Mouse (Mus musculus): ENCODE data around the gene Tmem210. TPM values are rescaled to one million over a fixed set of nuclear protein-coding genes. Genes with fewer than 3 reads are reported as not detected.

Tmem210 gene
- total RNA-seq, 2 experiments from 2014 or later: not detected

DNA sequence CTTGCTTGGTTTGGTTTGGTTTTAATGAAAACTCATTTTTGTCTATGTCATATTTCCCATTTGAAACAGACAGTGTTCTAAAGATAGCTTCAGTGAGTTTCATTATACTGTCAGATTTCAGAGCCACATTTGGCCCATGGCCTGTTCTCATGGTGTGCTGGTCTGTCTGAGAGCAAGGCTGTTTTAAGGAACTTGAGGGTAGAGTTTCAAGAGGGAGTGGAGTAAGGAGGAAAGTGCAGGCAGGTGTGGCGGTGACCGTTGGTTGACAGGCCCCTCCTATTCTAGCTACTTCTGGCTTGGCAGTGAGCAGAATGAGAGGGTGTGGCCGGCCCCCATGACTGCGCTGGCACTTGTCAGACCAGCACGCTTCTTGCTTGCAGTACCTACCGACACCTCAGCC, 50.4 kb downstream of the Tmem210 start:
- no peak for DNase-seq (ENCODE audit: low spot score in 2 of 2)

Other genes starting within 250 kb of the Tmem210 start
- 1,000 to 10,000 TPM in 1 of 2 experiments, 100 to 1,000 TPM in 1; 982 to 1,031 TPM for gene Nsmf, start 233.8 kb upstream of the Tmem210 start, total RNA-seq (2021)
- not detected for gene Entpd8, start 207.8 kb upstream of the Tmem210 start, total RNA-seq (2021)
- gene Noxa1, start 193.0 kb upstream of the Tmem210 start, total RNA-seq (2021): not detected
- 10 to 100 TPM; 38.1 to 49.8 TPM for gene Nrarp, start 107.4 kb upstream of the Tmem210 start, total RNA-seq (2021)
- 1 to 10 TPM; 1.7 to 2.0 TPM for gene Tor4a, start 91.3 kb upstream of the Tmem210 start, total RNA-seq (2021)
- gene Nelfb, start 76.7 kb upstream of the Tmem210 start, total RNA-seq (2021): 10 to 100 TPM; 50.7 to 51.7 TPM
- not detected for gene Stpg3, start 73.5 kb upstream of the Tmem210 start, total RNA-seq (2021)
- gene Fam166a, start 69.4 kb upstream of the Tmem210 start, total RNA-seq (2021): not detected
- 100 to 1,000 TPM; 415 to 455 TPM for gene Tubb4b, start 63.4 kb upstream of the Tmem210 start, total RNA-seq (2021)
- not detected for gene Slc34a3, start 53.8 kb upstream of the Tmem210 start, total RNA-seq (2021)
- gene Rnf224, start 51.4 kb upstream of the Tmem210 start, total RNA-seq (2021): not detected
- 100 to 1,000 TPM; 195 to 202 TPM for gene Rnf208, start 45.9 kb upstream of the Tmem210 start, total RNA-seq (2021)
- gene Cysrt1, start 45.7 kb upstream of the Tmem210 start, total RNA-seq (2021): not detected
- gene AL732309.1, start 41.3 kb upstream of the Tmem210 start, total RNA-seq (2021): 1 to 10 TPM; 3.6 to 3.7 TPM
- 10 to 100 TPM; 34.3 to 38.0 TPM for gene Tmem203, start 32.7 kb upstream of the Tmem210 start, total RNA-seq (2021)
- gene Tprn, start 25.5 kb upstream of the Tmem210 start, total RNA-seq (2021): 10 to 100 TPM; 21.1 to 23.2 TPM
- gene Ssna1, start 15.7 kb upstream of the Tmem210 start, total RNA-seq (2021): 10 to 100 TPM; 69.1 to 70.1 TPM
- 10 to 100 TPM; 66.6 to 72.1 TPM for gene Anapc2, start 15.7 kb upstream of the Tmem210 start, total RNA-seq (2021)
- gene Lrrc26, start 1.8 kb downstream of the Tmem210 start, total RNA-seq (2021): not detected
- gene Grin1, start 31.0 kb downstream of the Tmem210 start, total RNA-seq (2021): 100 to 1,000 TPM; 419 to 451 TPM
- 10 to 100 TPM; 49.0 to 59.9 TPM for gene Man1b1, start 44.2 kb downstream of the Tmem210 start, total RNA-seq (2021)
- 10 to 100 TPM; 24.7 to 29.4 TPM for gene Dpp7, start 68.2 kb downstream of the Tmem210 start, total RNA-seq (2021)
- gene Uap1l1, start 77.5 kb downstream of the Tmem210 start, total RNA-seq (2021): 10 to 100 TPM in 1 of 2 experiments, 1 to 10 TPM in 1; 9.2 to 11.8 TPM
- 10 to 100 TPM; 11.9 to 15.3 TPM for gene Sapcd2, start 84.2 kb downstream of the Tmem210 start, total RNA-seq (2021)
- gene Entpd2, start 107.7 kb downstream of the Tmem210 start, total RNA-seq (2021): 10 to 100 TPM; 22.3 to 23.4 TPM
- gene Npdc1, start 111.2 kb downstream of the Tmem210 start, total RNA-seq (2021): 100 to 1,000 TPM; 402 to 418 TPM
- under 1 TPM; 0.31 to 0.81 TPM for gene Fut7, start 135.1 kb downstream of the Tmem210 start, total RNA-seq (2021)
- gene Abca2, start 140.6 kb downstream of the Tmem210 start, total RNA-seq (2021): 100 to 1,000 TPM; 140 to 141 TPM
- gene Clic3, start 168.7 kb downstream of the Tmem210 start, total RNA-seq (2021): under 1 TPM in 1 of 2 experiments, not detected in 1; 0.58 TPM
- gene Paxx, start 172.9 kb downstream of the Tmem210 start, total RNA-seq (2021): 10 to 100 TPM; 52.1 to 57.7 TPM
- 100 to 1,000 TPM; 234 to 420 TPM for gene Ptgds, start 181.9 kb downstream of the Tmem210 start, total RNA-seq (2021)
- gene Lcn12, start 205.8 kb downstream of the Tmem210 start, total RNA-seq (2021): not detected
- gene Fbxw5, start 212.6 kb downstream of the Tmem210 start, total RNA-seq (2021): 100 to 1,000 TPM; 130 to 134 TPM
- 1 to 10 TPM; 1.5 to 1.7 TPM for gene C8g, start 213.6 kb downstream of the Tmem210 start, total RNA-seq (2021)